Mouse (Mus musculus): ENCODE results near the gene Htr1f.

Gene Htr1f

GRCm38 (mm10) chr16:64961690-64962089, 144.0 kb downstream of the Htr1f start:
- no peak for DNase-seq

- peak in 1 of 2 experiments; percentile 12 for DNase-seq
Observed at GRCm38 (mm10) chr16:64941646-64942195, 163.9 kb downstream of the Htr1f start.

DNA sequence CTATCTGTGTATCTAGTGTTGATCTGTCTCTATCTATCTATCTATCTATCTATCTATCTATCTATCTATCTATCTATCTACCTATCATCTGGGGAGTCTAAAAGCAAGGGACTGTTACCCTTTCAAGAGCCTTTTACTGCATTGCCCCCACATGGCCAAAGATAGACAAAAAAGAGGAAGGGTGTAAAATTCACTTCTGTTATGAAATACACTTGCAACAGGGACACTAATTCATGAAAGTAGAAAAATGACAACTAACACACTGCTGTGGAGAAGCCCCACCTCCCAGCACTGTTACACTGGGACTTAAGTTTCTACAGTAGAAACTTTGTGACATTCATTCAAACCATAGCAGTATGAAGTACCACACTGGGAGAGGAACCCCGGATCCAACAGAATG, 170.9 kb downstream of the Htr1f start:
- no peak for DNase-seq

GRCm38 (mm10) chr16:64934011-64934410, 171.6 kb downstream of the Htr1f start:
- no peak for DNase-seq

- no peak for DNase-seq
Observed at GRCm38 (mm10) chr16:64923500-64923899, 182.2 kb downstream of the Htr1f start.

DNA sequence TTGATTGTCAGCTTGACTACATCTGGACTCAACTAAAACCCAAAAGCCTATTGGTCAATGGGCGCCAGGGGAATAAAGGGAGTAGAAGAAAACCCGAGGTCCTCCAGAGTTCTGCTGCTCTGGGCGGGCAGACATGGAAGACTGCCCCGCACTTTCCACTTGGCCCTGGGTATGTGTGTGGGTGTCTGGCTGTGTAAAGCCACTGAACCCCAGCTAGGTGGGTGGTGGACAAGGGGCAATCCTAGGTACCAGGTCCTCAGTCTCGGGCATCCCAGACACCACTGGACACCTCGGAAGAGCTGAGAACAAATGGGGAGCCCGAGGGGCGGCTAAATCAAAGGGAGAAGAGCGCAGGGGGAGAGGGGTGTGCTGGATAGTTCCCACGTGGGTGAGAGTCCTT, 196.9 kb downstream of the Htr1f start:
- DNase-seq: no peak

DNA sequence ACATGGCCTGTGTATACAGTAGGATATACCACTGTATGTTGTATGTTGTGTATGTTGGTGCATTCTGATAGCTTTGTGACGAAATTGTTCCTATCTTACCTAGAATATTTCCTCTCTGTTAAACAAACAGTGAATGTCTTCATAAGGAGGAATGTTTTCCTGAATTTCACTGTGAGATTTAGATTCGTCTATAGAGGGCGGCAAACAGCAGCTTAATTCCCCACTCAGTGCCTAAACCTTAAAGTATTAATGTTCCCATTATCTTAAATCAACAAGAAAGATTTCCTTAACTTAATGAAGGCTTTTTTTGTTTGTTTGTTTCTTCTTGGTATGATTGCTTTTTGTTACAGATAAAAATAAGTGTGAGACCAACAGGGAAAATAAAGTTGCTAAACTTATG, 198.5 kb downstream of the Htr1f start:
- no peak for DNase-seq

DNA sequence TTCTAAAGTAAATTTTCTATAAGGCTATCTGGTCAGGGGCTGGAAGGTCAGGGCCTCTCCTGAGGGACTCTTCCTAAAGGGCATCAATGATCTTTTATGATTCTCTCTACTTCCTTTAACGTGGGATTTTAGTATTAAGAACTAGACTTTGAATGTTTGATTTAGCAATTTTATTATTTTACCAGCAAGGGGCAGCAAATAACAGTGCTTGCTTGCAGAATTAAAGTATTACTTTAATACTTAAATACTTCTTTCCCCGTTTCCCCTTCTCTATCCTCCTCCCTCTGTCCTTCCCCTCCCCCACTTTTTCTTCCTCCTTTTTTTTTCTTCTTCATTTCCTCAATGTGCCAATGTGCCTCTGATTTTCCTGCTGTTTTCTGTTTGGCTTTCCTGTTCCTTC, 202.3 kb downstream of the Htr1f start:
- no peak for DNase-seq

DNA sequence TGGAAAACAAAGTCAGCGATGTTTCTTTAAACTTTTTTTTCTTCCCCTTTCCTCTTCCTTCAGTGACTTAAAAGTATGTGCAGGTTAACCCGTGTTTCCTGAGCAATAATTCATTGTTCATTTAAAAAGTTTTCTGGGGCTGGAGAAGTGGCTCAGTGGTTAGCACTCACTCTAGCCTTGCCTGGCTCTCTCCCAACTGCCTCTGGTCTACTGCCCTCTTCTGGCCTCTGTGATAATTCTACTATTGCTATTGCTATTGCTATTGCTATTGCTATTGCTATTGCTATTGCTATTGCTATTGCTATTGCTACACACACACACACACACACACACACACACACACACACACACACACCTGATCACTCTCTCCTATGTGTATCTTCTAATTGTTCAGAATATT, 206.6 kb downstream of the Htr1f start:
- DNase-seq: peak in 1 of 2 experiments; percentile 21

- no peak for DNase-seq
Observed at GRCm38 (mm10) chr16:64889496-64889895, 216.2 kb downstream of the Htr1f start.

GRCm38 (mm10) chr16:64885547-64885946, 220.1 kb downstream of the Htr1f start:
- no peak for DNase-seq

GRCm38 (mm10) chr16:64885142-64885541, 220.5 kb downstream of the Htr1f start:
- no peak for DNase-seq

DNA sequence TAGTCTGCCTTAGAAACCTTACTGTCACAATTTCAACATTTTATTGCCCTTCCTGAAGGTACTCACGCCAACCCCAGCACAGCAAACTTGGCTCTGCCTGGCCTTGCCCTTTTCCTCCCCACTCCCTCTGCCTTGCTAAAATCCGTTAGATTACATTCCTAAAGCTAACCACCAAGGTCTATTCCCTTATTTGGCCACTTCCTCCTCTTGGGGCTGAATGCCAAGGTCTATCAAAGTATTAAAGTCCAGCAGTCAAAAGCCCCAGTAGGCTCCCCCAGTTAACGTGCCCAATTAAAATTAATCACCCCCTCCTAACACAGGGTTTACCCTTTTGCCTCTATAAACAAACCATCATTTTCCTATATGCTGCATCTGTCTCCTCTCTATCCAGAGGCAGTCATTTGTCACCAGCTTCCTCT, 221.2 kb downstream of the Htr1f start:
- no peak for DNase-seq

- peak in 1 of 2 experiments; percentile 16 for DNase-seq
Observed at GRCm38 (mm10) chr16:64883896-64884295, 221.8 kb downstream of the Htr1f start.

- no peak for DNase-seq
Observed at GRCm38 (mm10) chr16:64881442-64881841, 224.2 kb downstream of the Htr1f start.

- no peak for DNase-seq
Observed at GRCm38 (mm10) chr16:64880986-64881385, 224.7 kb downstream of the Htr1f start.

GRCm38 (mm10) chr16:64879735-64880134, 225.9 kb downstream of the Htr1f start:
- DNase-seq: no peak

GRCm38 (mm10) chr16:64878611-64879132, 227.0 kb downstream of the Htr1f start:
- DNase-seq: no peak

DNA sequence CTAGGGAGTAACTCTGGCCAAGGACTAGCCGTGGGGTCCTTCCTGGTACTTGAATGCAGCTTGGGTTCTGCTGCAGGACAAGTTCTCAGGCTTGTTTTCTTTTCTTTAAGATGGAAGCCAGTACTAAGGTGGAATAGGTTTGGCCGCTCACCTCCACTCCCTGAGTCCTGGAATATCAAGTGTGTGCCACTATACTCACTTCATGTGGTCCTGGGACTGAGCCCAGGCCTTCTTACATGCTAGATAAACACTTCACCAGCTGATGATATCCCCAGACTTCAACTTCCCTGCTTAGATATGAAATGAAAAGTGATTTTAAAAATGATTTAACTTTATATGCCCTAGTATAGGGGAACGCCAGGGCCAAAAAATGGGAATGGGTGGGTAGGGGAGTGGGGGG, 228.3 kb downstream of the Htr1f start:
- DNase-seq: no peak

DNA sequence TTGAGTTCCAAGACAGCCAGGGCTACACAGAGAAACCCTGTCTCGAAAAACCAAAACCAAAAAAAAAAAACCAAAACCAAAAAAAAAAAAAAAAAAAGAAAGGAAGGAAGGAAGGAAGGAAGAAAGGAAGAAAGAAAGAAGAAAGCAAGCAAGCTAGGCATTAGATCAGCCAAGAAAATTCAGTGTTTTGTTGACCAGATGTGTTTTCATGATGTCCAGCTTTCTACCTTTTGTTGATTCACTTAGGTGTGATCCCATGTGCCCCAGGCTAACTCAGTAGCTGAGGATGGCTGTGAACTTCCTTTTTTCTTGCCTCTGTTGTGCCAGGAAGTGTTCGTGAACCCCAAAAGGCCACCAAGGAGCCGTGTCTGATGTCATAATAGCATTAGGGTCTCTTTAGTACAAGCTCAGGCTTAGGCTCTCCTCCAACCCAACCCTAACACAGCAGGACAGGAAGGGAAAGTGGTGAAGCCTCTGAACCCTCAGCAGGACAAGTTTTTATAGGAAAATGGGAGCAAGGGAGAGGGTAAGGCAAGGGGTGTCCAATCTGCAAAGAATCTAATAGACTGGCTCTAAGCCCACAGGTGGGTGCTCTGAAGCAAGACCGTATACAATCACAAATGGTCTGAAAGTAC, 228.9 kb downstream of the Htr1f start:
- no peak for DNase-seq

DNA sequence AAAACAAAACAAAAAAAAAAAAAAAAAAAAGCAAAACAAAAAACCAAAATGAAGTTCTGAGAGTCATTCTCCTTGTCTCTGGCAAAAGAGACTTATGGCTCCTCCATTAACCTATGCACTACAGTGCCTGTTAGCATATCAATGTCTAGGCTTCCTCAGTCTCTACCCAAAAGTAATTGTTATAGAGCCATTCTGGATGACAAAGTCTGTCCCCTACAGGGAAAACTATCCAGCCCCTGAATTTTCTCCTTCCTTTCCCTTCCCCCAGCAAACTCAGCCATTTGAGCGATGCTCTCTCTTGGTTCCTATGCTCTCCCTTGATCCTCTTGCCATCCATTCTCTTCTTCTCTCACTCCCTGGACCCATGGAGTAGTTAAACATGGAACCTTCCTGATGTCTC, 229.8 kb downstream of the Htr1f start:
- DNase-seq: no peak

DNA sequence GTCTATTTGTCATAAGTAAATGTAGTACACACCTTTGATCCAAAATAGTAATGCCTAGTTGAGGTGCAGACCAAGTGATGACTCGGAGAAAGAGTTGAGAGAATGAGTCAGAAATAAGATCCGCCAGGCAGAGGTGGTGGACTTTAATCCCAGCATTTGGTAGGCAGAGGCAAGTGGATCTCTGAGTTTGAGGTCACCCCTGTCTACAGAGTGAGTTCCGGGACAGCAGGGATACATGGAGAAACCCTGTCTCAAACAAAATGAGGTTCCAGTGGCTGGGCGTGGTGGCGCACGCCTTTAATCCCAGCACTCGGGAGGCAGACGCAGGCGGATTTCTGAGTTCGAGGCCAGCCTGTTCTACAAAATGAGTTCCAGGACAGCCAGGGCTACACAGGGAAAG, 230.3 kb downstream of the Htr1f start:
- DNase-seq: no peak

Measured in spleen, adult 18-20 months (tissue).